Mouse (Mus musculus): Measurements from ENCODE around the gene Gabra5.

Gene Gabra5

DNA sequence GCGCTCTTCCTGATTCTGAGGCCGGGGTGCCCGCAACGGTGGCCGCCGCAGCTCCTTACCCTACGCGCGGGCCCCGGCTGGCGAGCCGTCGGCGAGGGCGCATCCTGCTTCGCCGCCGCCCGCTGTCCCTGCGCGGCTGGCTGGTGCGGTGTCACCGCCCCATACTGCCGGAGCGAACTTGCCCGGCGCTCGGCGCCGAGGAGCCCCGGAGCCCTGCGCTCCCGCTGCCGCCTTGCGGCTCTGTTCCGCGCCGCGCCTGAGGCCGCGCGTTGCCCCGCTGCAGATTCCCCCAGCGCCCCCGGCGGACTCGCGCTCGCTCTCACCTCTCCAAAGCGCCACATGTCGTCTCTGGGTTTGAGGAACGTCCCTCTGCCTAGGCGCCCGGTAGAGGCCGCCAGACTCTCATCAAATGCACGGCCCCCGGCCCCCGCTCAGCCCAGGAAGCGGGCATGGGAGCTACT is at the start of gene Gabra5:
TSS of gene Gabra5 (minus strand) at position 379 of the 461 bp plus-strand sequence.
- DNase-seq (ENCODE audit: low spot score in 2 of 2): peak; percentile 50 to 57

DNA sequence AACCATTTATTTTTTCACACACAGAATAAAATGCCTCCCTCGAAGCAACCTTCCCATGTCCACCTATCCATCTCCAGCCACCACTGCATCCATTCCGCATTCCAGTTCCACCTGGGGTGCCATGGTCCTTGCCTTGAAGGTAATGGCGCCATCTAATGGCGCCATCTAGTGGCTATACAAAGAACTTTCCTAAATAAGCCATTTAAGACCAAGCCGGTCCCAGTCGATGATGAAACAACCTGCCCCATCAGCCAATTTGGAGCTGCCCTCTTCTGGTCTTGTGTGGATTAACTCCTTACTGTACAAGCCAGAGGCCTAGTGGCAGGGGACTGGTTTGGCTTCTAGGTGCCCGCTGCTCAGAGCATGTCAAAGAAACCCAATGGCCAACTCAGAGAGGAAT is 28.7 kb upstream of the Gabra5 start:
- DNase-seq (ENCODE audit: low spot score in 2 of 2): no peak

DNA sequence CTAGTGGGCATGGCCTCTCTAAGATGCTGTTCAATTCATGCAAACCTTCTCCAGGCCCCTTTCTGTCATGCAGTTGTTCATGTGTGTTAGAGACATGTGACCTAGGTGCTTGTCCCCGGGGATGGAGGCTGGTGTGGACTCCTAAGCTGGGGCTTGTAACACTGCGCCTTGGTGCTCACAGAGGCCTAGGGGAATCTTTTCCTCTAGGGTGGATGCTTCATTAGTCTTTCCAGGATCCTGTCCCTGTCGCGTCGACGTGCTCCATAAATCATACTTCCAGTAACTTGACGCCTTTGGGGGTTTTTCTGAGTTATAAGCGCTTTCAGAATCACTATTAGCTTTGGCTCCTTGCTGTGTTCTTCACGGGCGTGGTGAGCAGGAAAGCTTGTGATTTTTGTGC is 22.8 kb upstream of the Gabra5 start:
- DNase-seq (ENCODE audit: low spot score in 2 of 2): no peak

DNA sequence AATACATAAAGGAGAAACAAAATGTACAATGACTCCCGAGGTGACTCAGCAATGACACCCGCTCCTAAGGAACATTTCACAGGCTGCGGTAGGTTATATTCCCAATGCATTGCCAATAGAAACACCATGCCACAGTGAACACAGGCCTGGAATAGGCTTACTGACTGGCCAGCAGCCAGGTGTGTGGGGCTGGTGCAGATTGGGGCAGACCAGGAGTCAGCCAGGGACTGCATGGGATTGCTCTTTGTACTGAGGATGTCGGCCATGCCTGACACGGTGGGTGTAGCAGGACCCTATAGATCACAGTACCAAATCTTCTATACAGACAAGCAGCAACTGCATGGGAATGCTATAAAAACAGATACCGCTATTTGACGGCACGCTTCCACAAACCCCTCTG is 20.1 kb upstream of the Gabra5 start:
- no peak for DNase-seq (ENCODE audit: low spot score in 2 of 2)

DNA sequence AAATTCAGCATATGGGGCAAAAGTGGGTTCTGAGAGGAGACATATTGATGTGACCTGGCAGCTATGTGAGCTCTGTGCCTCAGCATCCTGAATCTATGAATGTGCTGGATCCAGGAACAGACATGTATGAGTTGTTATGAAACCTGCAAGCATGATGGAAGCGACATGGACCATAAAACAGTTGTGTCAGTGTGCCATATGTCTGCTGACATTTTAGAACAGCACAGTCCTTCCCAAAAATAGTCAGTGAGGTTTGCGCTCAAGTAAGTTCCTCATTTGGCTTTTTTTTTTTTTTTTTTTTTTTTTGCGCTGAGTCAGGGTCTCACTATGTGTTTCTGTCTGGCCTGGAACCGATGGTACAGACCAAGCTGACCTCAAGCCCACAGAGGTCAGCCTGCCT is 19.6 kb upstream of the Gabra5 start:
- DNase-seq (ENCODE audit: low spot score in 2 of 2): no peak

DNA sequence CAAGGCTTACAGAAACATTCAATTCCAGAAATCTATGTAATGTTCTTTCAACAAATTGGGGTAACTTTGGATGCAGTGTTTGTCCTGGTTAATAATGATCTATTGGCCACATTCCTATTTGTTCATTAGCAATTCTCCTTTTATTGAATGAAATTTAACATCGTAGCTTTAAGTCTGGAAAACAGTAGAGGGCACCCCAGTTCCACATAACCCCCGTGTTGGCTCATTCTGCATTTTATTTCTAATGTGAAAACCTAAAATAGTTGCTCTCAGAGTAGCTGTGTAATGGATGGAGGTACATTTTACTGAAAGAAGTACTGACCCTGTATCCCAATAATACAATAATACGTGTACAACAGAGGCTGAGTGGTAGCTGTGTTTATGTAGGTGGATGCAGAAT is 3.1 kb upstream of the Gabra5 start:
- DNase-seq (ENCODE audit: low spot score in 2 of 2): no peak

DNA sequence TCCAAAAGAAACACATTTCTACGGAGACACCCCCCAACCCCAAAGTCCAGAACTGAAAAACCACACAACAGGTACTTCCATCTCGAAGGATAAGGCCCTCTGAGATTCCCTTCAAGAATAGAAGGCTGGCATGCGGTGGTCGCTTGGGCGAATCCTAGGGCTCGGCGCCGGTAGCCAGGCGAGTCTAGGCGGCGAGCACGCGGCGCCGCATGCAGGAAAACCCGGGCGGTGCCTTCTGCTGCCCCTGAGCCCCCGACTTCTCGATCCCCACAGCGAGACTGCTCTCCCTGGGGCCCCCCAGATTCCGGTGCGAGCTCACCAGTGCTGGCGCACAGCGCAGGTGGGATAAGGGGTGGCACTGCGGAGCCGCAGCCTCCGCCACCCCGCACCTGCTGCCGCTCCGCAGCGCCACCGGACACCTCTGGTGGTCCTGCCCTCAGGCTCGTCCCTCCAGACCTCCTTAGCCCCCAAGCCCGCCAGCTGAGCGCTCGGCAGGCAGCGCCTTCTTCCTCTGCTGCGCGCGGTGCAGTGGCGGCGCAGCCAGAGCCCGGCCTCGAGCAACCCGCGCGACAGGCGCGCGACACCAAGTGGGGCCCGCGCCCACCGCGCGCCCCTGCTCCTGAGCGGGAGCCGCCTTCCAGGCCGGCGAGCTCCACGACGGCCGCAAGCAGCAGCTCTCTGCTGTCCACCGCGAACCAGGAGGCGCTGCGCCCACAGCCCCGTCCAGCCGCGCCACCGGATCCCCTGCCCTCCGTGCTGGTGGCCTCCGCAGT is 813 bp downstream of the Gabra5 start:
- DNase-seq (ENCODE audit: low spot score in 2 of 2): no peak

DNA sequence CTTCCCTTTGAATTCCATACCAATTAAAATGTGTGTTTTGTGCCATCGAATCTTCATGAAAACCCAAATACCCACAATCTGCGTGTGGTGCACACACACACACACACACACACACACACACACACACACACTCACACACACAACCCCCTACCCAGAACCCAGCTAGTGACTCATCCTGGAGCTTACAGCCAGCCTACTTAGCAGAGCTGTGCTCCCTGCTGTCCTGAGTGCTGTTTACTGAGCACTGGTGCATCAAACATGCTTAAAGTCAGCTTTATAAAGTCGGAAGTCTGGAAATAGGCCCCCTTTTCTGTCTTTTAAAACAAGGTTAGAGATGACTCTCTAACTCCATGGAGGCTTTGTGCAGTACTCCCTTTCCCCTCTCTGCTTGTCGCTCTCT is 7.0 kb downstream of the Gabra5 start:
- no peak for DNase-seq (ENCODE audit: low spot score in 2 of 2)

DNA sequence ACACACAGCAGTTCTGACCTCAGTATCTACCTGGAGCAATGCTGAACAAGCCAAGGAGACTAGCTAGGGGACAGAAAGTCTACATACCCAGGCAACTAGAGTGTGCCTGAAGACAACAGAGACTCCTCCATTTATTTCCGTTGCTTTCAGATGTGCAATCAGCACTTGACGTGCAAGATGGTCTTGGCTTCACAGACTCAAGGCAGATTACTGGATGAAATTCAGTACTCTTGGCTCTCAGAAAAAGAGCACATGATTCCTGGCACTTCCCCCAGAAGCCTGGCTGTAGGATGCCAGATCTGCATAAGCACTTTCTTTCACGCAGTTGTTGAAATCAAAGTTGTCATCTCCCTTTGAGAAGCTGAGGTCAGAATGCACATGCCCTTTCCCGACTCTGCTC is 18.1 kb downstream of the Gabra5 start:
- DNase-seq (ENCODE audit: low spot score in 2 of 2): no peak

DNA sequence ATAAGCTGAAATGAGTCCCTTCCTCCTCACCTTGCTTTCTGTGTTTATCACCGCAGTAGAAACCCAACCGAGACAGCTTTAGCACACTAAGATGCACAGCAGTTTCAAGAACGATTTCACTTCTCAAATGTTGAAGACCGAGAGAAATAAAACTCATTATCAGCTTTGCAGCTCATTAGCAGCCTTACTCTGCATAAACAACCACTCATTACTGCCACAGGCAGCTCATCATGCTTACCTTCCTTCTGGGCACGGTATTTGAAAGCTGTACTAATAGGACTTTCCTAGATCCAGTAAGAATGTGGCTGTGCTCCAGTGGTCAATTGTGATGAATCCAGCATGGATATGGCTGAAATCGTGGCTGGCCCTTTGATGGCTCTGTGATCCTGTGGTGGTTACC is 23.0 kb downstream of the Gabra5 start:
- no peak for DNase-seq (ENCODE audit: low spot score in 2 of 2)

DNA sequence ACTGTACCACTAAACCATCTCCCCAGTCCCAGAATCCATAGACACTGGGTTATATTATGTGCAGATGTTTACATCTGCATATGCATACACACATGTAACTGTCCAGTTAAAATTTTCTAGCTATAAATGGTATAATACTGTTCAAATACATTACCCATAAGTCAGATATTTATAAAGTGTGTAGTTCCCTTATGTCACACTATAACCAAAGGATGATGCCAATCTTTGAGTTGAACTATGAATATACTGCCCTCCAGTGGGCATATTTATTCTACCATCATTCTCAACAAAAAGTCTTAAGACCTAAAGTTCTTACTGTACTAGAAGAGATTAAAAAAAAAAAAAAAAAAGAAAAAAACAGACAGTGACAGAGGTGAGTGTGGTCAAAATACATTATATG is 27.0 kb downstream of the Gabra5 start:
- no peak for DNase-seq (ENCODE audit: low spot score in 2 of 2)

DNA sequence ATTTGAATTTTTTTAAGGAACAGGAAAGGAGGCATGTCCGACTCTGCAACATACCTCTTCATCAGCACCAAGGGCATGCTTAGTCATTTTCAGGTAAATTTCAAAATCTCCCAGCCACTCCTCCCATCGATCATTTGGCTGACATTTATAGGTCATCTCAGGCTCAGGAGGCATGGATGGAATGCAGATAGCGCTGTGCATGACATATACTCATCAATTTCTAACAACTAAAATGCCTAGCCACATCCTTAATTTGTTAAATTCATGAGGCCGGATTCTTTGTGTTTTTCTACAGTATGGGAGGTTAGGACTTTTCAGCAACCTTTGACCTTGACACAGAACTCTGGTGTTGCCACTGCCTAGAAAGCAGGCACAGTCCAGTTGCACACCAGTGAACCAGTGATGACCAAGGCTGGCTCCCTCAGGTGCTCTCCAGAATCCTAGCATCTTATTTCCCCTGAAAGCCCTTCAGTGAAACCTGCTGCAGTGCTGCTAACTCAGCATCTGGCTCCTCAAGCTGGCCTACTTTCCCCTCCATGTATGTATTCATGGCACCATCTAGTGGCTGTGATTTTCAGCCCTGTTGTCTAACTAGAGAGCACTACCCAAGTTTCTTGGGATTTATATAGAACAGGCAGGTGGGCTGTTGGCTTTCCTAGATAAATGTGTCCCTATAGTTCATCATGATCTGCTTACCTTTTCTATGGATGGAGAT is 35.9 kb downstream of the Gabra5 start:
- peak in 1 of 2 experiments; percentile 48 for DNase-seq (ENCODE audit: low spot score in 2 of 2)

DNA sequence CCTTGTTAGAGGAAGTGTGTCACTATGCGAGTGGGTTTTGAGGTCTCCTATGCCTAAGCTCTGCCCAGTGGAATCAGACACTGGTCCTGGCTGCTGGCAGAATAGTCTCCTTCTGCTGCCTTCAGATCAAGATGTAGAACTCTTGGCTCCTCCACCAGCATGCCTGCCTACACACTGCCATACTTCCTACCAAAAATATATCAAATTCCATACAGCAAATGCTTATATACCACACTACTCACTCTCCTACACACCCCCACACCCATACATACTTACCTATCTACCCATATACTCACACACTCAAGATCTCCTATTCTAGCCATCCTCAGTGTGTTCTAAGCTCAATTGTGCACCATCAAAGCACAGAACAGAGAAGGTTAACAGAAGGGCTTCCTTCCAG is 38.5 kb downstream of the Gabra5 start:
- DNase-seq (ENCODE audit: low spot score in 2 of 2): no peak

DNA sequence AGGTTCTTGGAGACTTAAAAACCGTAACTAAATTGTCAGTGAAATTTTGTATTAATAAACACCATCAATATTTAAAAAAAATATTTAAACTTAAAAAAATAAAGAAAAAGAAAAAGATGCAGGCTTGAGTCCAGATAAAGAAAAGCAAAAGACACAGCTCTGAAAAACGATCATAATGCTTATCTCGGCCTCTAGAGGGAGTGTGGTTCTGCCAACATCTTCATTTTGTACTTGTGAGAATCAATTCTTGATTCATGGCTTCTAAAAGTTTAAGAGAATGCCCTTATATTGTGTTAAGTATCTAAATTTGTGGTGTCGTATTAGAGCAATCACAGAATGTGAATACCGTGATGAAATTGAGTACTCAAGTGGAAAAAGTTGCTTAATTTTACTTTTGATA is 49.5 kb downstream of the Gabra5 start:
- no peak for DNase-seq (ENCODE audit: low spot score in 2 of 2)

DNA sequence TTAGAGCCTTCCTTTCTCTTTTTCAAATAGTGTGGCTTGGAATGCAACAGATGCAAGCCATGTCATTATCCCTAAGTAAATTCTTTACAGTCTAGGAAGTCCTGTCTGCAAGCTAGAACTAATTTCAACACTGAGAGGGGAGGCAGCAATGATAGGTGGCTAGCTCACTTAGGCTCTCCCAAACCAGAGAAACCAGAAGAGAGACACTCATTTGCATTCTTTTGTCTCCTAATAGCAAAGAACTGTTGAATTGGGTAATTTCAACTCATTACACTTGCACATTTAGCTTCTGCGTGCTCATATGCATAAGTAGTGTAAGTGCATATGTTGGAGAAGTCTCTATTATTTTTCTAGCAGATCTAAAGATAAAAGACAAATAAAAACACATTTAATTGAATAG is 61.6 kb downstream of the Gabra5 start:
- DNase-seq (ENCODE audit: low spot score in 2 of 2): no peak

DNA sequence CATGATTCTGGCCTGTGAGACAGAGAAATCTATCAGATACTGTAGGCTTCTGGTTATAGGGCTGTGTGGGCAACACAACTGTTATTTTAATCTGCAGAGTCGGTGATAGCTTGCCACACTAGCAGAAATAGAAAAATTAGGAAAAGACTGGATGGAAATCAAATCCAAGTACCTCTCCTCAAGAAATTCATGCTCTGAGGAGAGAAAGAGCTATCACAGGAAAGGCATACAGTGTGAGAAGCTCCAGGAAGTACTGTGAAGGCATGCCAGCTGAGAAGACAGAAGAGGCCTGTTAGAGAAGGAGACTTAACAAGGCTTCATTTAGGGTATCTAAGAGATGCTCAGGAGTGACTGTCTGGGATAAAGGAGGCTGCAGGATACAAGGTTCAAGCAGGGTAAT is 87.2 kb downstream of the Gabra5 start:
- DNase-seq (ENCODE audit: low spot score in 2 of 2): no peak

DNA sequence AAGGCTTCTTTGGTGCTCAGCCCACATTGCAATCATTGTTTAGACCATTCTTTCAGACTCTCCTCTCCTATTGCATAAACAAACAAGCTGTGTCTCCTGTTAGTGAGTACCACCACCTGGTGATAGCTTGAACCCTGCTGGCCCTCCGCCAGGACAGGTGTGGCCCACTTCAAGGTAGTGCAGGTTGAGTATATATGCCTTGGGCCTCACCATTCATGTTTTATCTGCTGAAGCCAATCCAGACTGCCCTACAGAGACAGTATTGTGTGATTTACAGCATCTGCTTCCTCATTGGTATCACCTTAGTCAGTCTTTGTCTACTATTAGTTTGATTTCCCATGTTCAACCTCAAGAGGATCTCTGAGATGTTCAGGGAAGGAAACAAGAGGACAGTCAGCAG is 88.8 kb downstream of the Gabra5 start:
- no peak for DNase-seq (ENCODE audit: low spot score in 2 of 2)

DNA sequence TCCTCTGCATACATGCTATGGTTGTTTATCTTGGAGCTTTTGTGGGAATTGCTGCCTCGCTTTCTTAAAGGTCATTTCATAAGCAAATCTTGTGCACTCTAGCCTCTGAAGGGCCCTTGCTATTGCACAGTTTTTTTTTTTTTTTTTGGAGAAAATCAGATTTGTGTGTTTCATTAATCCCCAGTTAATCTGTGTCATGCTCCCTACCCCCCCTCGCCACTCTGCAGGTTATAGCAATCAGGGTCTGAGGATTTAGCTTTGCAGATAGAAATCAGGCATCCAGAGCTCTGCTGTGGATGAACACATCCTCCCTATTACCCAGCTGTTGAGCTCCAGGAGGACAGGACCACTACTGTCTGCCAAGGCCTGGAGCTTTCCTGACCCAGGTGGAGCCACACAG is 90.5 kb downstream of the Gabra5 start, which contains the start of gene Gabrb3:
TSS of gene Gabrb3 (plus strand) at position 301 of the 400 bp plus-strand sequence.
- DNase-seq (ENCODE audit: low spot score in 2 of 2): no peak

DNA sequence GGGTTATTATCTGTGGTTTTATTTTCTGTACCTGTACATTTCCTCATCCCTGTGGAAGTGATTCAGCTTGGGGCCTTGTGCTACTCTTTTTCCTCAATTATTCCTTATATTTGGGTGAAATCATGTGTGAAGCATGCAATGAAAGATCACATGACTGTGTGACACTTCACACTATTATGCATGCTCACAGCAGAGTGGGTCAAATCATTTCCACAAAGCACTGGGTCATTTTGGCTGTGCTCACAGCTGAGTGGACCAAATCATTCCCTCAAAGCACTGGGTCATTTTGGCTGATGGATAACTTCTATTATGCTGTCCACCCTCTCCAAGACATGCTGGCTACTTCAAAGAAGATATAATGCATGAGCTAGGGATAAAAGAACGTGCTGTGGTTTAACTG is 97.0 kb downstream of the Gabra5 start:
- no peak for DNase-seq (ENCODE audit: low spot score in 2 of 2)

DNA sequence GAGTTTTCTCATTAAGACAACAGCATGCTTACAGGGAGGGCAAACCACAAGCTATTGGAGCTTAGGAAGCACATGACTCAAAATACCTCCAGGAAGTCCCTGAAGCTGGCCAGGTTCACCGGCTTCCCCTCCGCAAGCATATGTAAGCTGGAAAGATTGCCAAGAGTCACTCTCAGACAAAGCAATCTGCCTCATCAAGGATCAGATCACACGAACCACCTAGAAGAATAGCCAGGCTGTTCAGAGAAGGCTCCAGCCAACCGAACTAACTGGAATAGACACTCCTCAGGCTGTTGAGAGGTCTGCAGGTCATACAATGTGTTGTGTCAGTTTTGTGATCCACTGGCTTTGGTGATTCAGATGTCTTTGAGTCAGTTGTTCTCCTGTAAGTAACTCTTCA is 98.7 kb downstream of the Gabra5 start:
- DNase-seq (ENCODE audit: low spot score in 2 of 2): no peak

DNA sequence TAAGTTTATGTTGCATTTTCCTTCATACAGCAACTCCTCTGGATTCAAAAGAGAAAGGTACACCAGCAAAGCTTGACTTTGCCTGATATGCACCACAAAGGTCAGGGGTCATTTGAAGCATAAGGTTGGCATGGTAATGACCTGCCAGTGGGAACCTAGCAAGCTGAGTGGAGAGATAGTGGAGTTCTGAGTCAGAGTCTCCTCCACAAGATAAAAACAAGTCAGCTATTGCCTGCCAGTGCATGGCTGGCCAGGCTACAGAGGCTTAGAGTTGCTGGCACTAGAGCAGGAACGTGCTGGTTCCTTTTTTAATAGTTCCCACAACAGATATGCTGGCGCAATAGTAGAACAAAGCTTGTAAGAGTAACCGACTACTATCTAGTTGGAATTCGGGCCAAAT is 116.3 kb downstream of the Gabra5 start:
- no peak for DNase-seq (ENCODE audit: low spot score in 2 of 2)

DNA sequence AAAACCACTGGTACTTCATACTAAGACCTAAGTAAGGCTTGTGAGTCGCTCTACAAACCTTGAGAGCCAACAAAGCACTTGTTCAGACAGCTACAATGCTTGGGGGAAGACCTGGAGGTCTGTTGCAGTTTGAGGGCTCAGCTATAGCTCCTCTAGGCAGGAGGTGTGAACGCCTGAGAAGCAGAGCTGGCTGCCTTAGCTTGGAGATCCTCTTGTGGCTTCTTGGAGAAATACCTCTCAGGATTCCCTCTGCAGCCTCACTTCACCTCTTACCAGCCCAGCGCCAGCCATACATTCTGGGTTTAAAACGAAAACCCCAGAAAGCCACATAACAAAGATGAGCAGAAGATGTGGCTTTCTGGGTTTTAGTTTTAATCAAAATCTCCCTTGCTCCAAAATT is 119.8 kb downstream of the Gabra5 start:
- peak in 1 of 2 experiments; percentile 9 for DNase-seq (ENCODE audit: low spot score in 2 of 2)

DNA sequence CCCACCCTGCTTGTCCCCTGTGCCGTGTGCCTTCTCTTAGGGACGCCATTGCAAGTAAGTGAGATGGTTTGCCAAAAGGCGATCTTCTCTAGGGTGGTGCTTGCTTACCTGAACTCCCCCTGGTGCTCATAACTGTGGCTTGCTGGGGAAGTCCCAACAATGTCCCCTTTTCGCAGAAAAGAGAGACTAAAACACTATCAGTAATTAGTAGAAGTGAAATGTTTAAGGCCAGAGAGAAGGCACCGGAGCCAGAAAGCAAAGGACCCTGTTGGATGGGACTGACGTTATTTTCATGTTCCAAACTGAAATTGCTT is 122.6 kb downstream of the Gabra5 start:
- no peak for DNase-seq (ENCODE audit: low spot score in 2 of 2)

Measured in frontal cortex, postnatal 25 days (tissue).